Mouse (Mus musculus) T-helper 17 cell (primary cell): Measurements from ENCODE around the gene Gm38392.

Source experiments
- in situ Hi-C, 2 experiments: fragments of 300-600 bp; cut with MboI, MseI; formaldehyde crosslinking; loops; 1 replicate in 1 of 2; 2 replicates in 1 of 2; pipeline ENCODE4 v1.15.1; 2025; ENCODE audit warnings: high pct_unique_total_duplicates in 2 of 2

Gene Gm38392

GRCm38 (mm10) chr3:88280035-88280434 is 7.0 kb downstream of the Gm38392 start:
- in situ Hi-C loops = no loop called here

DNA sequence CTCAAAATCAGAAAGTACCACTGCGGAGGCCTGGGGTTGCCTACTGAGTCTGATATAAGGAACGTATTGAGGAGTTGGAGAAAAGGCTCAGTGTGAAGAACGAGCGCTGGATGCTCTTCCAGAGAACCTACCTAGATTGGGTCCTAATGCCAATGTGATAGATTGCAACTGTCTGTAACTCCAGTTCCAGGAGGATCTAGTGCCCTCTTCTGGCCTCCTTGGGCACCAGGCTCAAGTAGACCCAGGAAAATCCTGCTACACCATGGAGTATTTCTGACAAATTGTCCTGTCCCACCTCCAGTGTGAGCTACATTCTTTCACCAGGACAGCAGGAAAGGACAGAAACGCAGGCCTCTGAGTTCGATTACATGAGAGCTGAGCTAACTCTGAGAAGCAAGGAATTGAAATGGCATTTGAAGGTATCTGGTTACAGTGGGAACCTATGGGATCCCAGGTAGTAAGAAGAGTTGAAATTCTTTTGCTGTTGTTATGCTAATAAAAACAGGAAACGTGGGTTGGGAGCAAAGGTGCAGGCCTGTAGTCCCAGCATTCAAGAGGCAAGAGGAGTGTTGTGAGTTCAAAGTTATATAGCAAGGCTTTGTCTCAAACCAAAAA is 10.4 kb downstream of the Gm38392 start:
- in situ Hi-C loops = loop anchor here in 1 of 2 experiments (10.0 kb wide), 1 partner anchor 82 kb away; no protein-coding TSS in a partner anchor

GRCm38 (mm10) chr3:88276121-88276520 is 10.9 kb downstream of the Gm38392 start:
- in situ Hi-C loops = loop anchor here in 1 of 2 experiments (10.0 kb wide), 1 partner anchor 81 kb away; no protein-coding TSS in a partner anchor

- in situ Hi-C loops = loop anchor here in 1 of 2 experiments (10.0 kb wide), 1 partner anchor 79 kb away; no protein-coding TSS in a partner anchor
Observed at GRCm38 (mm10) chr3:88274002-88274401, 13.0 kb downstream of the Gm38392 start.

DNA sequence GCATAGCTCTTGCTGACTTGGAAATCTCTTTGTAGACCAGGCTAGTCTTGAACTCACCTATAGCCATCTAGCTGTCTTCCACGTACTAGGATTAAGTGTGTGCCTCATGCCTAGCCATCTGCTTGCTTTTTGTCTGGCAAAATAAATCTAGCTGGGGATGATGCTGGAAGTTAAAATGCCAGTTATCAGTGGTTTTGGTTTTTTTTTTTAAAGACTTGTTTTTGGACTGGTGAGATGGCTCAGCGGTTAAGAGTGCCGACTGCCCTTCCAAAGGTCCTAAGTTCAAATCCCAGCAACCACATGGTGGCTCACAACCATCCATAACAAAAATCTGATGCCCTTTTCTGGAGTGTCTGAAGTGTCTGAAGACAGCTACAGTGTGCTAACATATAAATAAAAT is 15.2 kb downstream of the Gm38392 start:
- in situ Hi-C loops = loop anchor here in 1 of 2 experiments (10.0 kb wide), 1 partner anchor 77 kb away; no protein-coding TSS in a partner anchor

DNA sequence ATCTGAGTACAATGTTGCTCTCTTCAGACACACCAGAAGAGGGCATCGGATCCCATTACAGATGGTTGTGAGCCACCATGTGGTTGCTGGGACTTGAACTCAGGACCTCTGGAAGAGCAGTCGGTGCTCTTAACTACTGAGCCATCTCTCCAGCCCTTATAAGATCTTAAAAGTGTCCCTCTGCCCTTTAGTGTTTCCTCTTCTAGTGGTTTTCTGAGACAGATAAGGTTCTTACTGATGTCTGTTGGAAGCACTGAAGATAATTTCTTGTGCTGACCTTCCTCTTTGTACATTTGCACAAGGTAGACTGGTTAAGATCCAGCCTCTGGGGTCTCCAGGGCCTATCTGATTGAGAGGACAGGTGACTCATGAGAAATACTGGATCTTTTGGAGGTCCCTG is 15.7 kb downstream of the Gm38392 start:
- in situ Hi-C loops = loop anchor here in 1 of 2 experiments (10.0 kb wide), 1 partner anchor 76 kb away; no protein-coding TSS in a partner anchor

DNA sequence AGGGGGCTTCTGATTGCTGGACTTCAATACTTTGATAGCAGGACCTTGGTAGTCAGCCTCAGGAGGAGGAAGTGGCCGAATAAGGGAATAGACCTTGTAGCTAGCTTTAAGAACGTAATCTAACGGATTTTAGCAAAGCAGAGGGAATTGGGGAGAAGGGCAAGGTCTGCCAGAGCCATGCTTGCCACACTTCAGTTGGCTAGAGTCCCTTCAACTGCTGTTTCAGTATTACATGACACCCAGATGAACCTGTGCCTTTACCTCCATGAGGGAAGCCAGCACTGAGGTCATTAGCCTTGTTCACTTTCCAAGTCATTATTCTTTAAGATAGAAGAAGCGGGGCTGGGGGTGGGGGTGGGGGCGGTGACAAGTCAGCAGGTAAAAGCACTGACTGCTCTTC is 18.0 kb downstream of the Gm38392 start:
- in situ Hi-C loops = loop anchor here in 1 of 2 experiments (10.0 kb wide), 1 partner anchor 1366 kb away; no protein-coding TSS in a partner anchor

GRCm38 (mm10) chr3:88268014-88268413 is 19.0 kb downstream of the Gm38392 start:
- in situ Hi-C loops = loop anchor here in 1 of 2 experiments (10.0 kb wide), 1 partner anchor 1367 kb away; no protein-coding TSS in a partner anchor

DNA sequence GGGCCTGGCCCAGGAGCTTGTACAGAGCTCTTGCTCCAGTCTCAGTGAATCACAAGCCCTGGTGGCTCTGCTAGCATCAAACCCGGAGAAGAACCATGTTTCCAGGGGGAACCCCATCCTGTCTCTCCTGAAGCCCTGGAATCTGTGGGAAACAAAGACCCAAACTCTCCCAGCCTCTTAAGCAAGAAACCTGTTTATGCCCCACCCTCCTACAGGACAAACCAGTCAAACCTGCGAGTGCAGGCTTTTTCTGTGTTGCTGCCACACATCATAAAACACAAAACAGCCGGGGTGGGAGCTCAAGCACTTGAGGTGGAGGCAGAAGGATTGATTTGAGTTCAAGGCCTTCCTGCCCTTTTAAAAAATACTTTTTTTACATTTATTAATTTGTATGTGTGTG is 24.7 kb downstream of the Gm38392 start:
- in situ Hi-C loops = loop anchor here in 1 of 2 experiments (10.0 kb wide), 1 partner anchor 1372 kb away; no protein-coding TSS in a partner anchor

GRCm38 (mm10) chr3:88256382-88256781 is 30.6 kb downstream of the Gm38392 start:
- in situ Hi-C loops = no loop called here

DNA sequence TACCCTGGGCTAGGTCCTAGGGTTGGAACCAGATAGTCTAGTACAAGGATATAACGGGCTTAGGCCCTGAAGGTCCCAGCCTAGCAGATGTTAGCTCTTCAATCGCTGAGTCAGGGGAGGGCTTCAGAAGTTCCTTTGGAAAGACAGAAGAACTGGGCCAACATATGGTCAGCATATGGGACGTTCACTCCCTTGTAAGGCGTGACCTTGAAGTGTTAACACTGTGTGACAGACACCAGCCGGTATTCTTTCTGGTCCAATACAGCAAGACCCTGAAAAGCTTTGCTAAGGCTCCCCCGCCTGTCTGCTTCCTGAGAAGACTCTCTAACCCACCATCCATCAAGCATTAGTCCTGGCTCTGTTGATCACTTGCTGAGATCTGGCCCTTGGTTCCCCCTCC is 31.1 kb downstream of the Gm38392 start:
- in situ Hi-C loops = no loop called here

DNA sequence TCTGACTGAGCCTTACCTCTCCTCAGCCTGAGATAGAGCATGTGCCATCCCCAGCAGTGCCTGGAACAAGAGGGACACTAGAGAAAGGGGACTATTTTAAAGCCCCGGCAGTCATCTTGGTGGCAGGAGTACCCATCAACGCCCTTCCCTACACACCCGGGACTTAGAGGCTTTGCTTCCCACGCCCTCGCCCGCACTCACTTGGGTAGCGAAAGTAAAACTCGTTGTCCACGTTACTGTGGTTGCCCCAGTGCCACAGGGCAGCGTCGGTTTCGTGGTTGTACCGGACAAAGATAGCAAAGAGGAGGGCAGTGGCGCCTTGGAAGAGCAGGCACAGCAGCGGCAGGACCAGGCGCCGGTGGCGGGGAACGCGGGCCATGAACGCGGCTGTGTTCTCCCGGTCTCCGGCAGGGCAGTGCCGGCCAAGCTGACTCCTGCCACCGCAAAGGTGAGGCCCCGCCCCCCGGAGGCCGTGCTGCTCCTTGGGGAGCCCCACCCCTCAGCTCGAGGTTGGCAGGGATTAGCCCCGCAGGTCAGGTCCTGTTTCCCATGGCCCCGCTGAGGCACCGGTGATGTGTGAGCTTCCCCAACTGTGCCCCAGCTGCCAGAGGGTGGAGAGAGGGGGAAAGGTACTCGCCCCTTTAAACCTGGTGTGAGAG is 32.6 kb downstream of the Gm38392 start, which contains the start of gene Rhbg:
TSS of gene Rhbg (minus strand) at position 442 of the 659 bp plus-strand sequence.
- in situ Hi-C loops = no loop called here

DNA sequence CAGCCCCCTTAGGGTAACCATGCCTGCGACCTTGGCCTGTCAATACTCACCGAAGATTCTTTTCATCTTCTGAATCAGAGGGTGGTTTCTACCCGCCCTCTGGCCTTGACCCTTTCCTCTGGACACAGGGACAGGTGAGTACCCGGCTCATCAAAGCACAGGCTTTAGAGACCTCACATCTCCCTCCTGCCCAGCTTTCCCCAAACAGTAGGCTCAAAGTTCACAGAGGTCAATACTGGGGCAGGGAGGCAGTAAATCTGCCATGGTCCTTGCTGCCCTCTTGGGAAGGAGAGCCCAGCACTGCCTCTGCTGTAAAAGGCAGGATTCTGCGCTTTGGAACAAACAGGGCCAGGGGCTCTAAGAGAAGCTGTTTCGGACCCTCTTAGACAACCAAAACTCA is 34.3 kb downstream of the Gm38392 start:
- in situ Hi-C loops = no loop called here

GRCm38 (mm10) chr3:88248406-88248805 is 38.6 kb downstream of the Gm38392 start:
- in situ Hi-C loops = loop anchor here in 1 of 2 experiments (10.0 kb wide), 1 partner anchor 164 kb away; the partner anchor contains the start of gene Iqgap3

DNA sequence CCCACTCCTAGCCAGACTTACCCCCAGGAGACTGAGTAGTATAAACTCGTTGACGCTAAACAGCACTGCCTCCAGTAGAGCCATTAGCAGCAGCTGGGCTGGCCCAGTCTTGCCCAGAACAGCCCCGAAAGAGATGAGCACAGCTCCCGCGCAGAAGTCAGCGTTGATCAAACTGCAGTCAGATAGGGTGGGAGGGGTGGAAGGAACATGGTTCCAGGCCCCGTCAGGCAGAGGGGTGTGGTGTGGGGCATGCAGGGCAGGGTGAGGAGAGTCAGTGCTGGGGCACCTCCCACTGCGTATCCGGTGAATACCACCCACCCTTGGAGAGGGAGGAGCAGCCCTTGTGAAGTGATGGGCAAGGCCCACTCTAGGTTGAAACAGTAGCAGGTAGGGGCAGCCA is 39.3 kb downstream of the Gm38392 start:
- in situ Hi-C loops = loop anchor here in 1 of 2 experiments (10.0 kb wide), 1 partner anchor 163 kb away; the partner anchor contains the start of gene Iqgap3

DNA sequence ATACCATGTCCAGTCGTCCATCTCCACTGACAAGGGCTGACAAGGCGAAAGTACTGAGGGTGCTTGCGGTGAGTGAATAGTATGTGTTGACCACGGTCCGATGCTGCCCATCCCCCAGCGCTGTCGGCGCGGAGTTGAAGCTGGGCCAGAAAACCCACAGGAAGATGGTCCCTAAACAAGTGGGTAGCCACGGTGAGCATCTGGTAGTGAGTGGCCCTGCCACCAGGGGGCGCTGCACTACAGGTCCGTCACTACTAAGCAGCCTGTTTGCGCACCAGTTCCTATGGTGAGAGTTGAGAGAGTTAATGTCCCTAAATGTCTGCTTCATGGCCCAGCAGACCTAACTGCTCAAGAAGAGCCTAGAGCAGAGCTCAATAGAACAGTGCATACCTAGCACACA is 41.2 kb downstream of the Gm38392 start:
- in situ Hi-C loops = loop anchor here in 1 of 2 experiments (10.0 kb wide), 1 partner anchor 161 kb away; the partner anchor contains the start of gene Iqgap3

- in situ Hi-C loops = loop anchor here in 1 of 2 experiments (5.0 to 10.0 kb wide), 2 partner anchors 52 to 159 kb away; partner anchors contain the start of gene Iqgap3
Observed at GRCm38 (mm10) chr3:88244071-88244470, 42.9 kb downstream of the Gm38392 start.

DNA sequence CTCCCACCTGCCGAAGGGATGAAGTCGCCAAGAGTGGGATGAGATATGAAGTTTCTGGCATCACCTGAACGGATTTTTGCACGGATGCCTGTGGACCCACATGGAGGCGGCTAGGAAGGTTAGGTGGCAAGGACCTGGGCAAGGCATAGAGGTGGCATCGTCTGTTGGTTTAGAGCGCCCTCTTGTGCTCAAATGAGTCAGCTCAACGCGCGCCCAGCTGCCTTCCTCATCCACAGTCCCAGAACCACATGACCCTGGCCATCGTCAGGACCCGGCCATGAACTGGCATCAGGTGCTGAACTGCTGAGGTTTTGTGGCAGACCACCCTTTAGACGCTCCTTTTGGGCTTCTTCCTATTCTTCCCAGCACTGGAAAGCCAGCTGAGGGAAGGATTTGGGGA is 44.5 kb downstream of the Gm38392 start:
- in situ Hi-C loops = loop anchor here in 1 of 2 experiments (5.0 to 10.0 kb wide), 2 partner anchors 50 to 158 kb away; partner anchors contain the start of gene Iqgap3

DNA sequence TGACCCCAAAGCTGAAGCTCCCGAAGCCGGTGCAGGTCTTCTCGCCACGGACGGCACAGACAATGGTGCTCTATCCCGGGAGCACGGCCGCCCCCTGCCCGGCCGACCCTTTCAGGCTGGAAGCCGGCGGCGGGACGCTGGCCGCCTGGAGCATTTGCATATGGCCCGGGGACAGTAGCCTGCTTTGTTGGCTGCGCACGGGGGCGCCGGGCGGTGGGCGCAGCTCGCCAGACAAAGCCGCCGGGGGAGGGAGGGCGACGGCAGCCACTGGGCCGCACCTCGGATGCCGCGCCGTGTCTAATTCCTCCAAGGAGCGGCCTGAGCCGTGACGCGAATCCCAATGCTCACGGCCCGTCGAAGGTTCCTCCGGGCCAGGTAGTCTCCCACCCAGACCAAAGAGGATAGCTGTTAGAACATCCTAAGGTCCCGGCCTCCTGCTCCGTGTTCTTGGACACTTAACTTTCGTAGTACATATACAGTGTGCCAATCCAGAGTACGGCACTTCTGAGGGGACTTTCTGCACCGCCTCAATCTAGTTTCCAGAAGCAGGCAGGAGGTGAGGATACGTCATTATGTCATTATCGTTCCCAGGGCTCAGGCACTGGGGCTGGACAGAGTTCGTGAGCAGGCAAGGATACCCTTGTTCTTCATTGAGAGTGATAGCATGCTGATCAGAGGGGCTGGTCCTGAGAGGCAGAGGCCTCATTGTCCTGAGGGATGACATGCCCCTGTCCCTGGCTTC is 45.8 kb downstream of the Gm38392 start:
- in situ Hi-C loops = loop anchor here in 1 of 2 experiments (5.0 to 10.0 kb wide), 2 partner anchors 49 to 156 kb away; partner anchors contain the start of gene Iqgap3

- in situ Hi-C loops = no loop called here
Observed at GRCm38 (mm10) chr3:88239446-88239845, 47.6 kb downstream of the Gm38392 start.

GRCm38 (mm10) chr3:88238866-88239391 is 48.1 kb downstream of the Gm38392 start:
- in situ Hi-C loops = no loop called here
